Mouse (Mus musculus) heart, adult 2 months (tissue): ENCODE results near the gene Slc25a27.

Source experiments
- CTCF ChIP-seq: fragments of 200-600 bp; IDR thresholded peaks from 2 replicates; pipeline ENCODE4 v1.8.1; 2022; ENCODE audit warnings: antibody characterized with exemption, mild to moderate bottlenecking, moderate library complexity
- EP300 ChIP-seq: fragments of 200-500 bp; IDR thresholded peaks from 2 replicates; pipeline ENCODE4 v1.6.1; 2011; ENCODE audit warnings: low read depth, low read length, control low read depth; ENCODE audit not compliant: insufficient read depth
- POLR2A ChIP-seq: fragments of 200-500 bp; IDR thresholded peaks from 2 replicates; pipeline ENCODE4 v1.6.1; 2011; ENCODE audit warnings: mild to moderate bottlenecking, low read depth, low read length, control low read depth; ENCODE audit not compliant: insufficient read depth

GRCm38 (mm10) chr17:43684638-43685037, 17.6 kb upstream of the Slc25a27 start:
- TF ChIP-seq EP300, result no peak
- no peak for TF ChIP-seq CTCF
- no peak for TF ChIP-seq POLR2A
